Mouse (Mus musculus): ENCODE results near the gene Ephx3.

GRCm38 (mm10) chr17:32201086-32201485 lies 11.7 kb upstream of the Ephx3 start:
- no peak for TF ChIP-seq GATA1 (IDR thresholded peaks at IDR 0.05; ENCODE audit: borderline replicate concordance, low read length)
- no peak for TF ChIP-seq FLI1 (IDR thresholded peaks at IDR 0.05; ENCODE audit: low read length)
